Mouse (Mus musculus) stomach, embryonic 14.5 days (tissue): Measurements from ENCODE around the gene Mta2. TPM values are rescaled to one million over a fixed set of nuclear protein-coding genes. Genes with fewer than 3 reads are reported as not detected.

ENCODE experiments used
- ATAC-seq: fragments of 200-750 bp; cut with Nextera tagmentation; 2 replicates; pipeline ENCODE4 v1.8.0; 2017; ENCODE audit warnings: low read depth, moderate TSS enrichment; ENCODE audit not compliant: insufficient number of reproducible peaks, insufficient read depth, low FRiP score
- H3K27ac ChIP-seq: fragments of 300-500 bp; sonication (generic); 2 replicates; pipeline ENCODE4 v1.5.1; 2014; ENCODE audit warnings: mild to moderate bottlenecking, low read length, moderate library complexity, mixed read lengths
- H3K27me3 ChIP-seq: fragments of 300-500 bp; sonication (generic); 2 replicates; pipeline ENCODE4 v1.6.1; 2014; ENCODE audit warnings: low read length, control low read depth, mixed read lengths; ENCODE audit not compliant: control insufficient read depth, insufficient read depth
- H3K36me3 ChIP-seq: fragments of 300-500 bp; sonication (generic); 2 replicates; pipeline ENCODE4 v1.6.1; 2014; ENCODE audit warnings: mild to moderate bottlenecking, control low read depth, low read length, moderate library complexity, mixed read lengths; ENCODE audit not compliant: control insufficient read depth, insufficient read depth
- H3K4me1 ChIP-seq: fragments of 300-500 bp; sonication (generic); 2 replicates; pipeline ENCODE4 v1.6.1; 2014; ENCODE audit warnings: low read length, control low read depth, mixed read lengths; ENCODE audit not compliant: control insufficient read depth, insufficient read depth
- H3K4me2 ChIP-seq: fragments of 300-500 bp; sonication (generic); replicated peaks from 2 replicates; pipeline ENCODE4 v1.6.1; 2014; ENCODE audit warnings: low read depth, low read length, control low read depth
- H3K4me3 ChIP-seq: fragments of 300-500 bp; sonication (generic); 2 replicates; pipeline ENCODE4 v1.5.1; 2014; ENCODE audit warnings: low read depth, low read length, control low read depth
- H3K9ac ChIP-seq: fragments of 300-500 bp; sonication (generic); replicated peaks from 2 replicates; pipeline ENCODE4 v1.6.1; 2014; ENCODE audit warnings: low read depth, mild to moderate bottlenecking, control low read depth, low read length, moderate library complexity, mixed read lengths
- H3K9me3 ChIP-seq: fragments of 300-500 bp; sonication (generic); 2 replicates; pipeline ENCODE4 v1.6.1; 2016; ENCODE audit warnings: low read depth, low read length, control low read depth; ENCODE audit not compliant: control insufficient read depth
- WGBS: fragments of 180-500 bp; shearing (Covaris S2); extraction: QIAGEN DNeasy Blood & Tissue Kit; methylation state at CpG from one replicate; pipeline ENCODE4 v1.1.7; 2014; 5-methylcytosine and 5-hydroxymethylcytosine counted together
- polyA plus RNA-seq: library from polyadenylated mRNA; unstranded; fragments of >200 nt; fragmentation: Nextera tagmentation; extraction: Ambion mirVana; gene quantifications from 2 replicates; pipeline ENCODE4 v1.2.1, GENCODE M21; 2014

Gene Mta2
- polyA plus RNA-seq, 1 experiment from 2014 or later: 41.5 TPM

DNA sequence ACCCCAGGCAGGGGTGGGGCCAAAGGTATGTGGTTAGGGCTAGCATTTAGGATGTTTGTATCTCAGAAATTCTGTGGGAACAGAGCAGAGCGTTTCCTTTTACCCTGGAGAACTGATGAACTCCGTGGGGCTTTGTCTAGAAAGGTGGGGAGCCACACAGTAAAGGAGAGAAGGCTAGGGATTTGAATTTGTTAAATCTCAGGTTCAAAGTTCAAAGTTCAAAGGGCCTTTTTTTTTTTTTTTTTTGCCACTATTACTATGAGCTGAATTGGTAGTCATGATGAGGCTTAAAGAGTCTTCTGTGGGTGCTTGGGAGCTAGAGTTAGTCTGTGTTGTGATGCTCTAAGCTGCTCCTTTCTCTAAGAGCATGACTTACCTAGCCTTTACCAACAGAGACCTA, 4.9 kb upstream of the Mta2 start:
- no peak for ATAC-seq
- Histone ChIP-seq H3K36me3 (peaks cover 47% of the 10 kb centered on the region), H3K27me3 (no peaks in the 10 kb centered on the region), H3K9me3 (no peaks in the 10 kb centered on the region), H3K4me2 (no peak overlapping the region), H3K4me1 (no peaks in the 10 kb centered on the region; the same call in 1 of the 2 replicates), H3K4me3 (no peak overlapping the region), H3K27ac (no peak overlapping the region), H3K9ac (no peak overlapping the region)
- WGBS: 85% methylated on average over 2 of the region's 2 CpGs

DNA sequence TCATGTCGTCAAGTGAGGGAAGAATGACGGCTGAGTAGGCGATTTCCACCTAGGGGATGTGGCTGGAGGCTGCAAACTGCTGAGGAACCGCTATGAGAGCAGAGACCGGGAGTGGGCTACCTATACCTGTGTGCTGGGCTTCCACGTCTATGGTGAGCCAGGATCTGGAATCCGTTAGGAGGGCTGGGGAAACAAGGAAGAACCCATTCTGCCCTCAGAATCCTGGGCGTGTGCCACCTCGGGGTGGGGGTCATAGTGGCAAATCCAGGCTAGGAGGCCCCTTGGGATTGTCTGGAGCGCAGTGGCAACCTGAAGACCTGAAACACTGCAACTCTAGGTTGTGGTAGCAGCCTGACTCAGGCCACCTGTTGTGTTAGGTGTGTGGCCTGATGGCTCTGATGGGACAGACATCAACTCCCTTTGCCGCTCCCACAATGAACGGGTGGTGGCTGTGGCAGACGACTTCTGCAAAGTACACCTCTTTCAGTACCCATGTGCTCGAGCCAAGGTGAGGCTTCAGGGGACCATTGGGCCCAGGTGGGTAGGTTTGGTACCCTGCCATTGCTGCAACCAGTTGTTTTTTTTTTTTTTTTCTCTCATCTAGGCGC, 1.0 kb upstream of the Mta2 start:
- WGBS: 80% methylated on average over 15 of the region's 15 CpGs
- H3K36me3 ChIP-seq: peaks cover 39% of the 10 kb centered on the region

DNA sequence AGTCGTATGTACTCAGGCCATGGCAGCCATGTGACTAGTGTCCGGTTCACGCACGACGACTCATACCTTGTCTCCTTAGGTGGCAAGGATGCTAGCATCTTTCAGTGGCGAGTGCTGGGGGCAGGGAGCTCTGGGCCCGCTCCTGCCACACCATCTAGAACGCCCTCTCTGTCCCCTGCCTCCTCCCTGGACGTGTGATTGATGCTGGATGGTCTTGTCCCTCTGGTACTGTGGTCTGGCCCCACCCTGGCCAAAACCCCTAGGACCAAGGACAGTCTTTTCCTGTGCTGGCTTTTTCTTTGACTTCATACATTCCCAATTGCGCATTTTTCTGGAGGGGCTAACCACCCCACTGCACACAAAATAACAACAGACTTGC, 550 bp upstream of the Mta2 start:
- peak overlapping the region; percentile 98 for H3K9ac ChIP-seq
- peaks cover 24% of the 10 kb centered on the region for H3K4me1 ChIP-seq
- H3K36me3 ChIP-seq: peaks cover 40% of the 10 kb centered on the region
- no peaks in the 10 kb centered on the region for H3K9me3 ChIP-seq
- H3K4me2 ChIP-seq: peak overlapping the region; percentile 64
- peak overlapping the region; percentile 98 for H3K4me3 ChIP-seq
- peak; percentile 10; the same call in 1 of the 2 replicates for ATAC-seq
- WGBS: 32% methylated on average over 10 of the region's 10 CpGs
- peak overlapping the region; percentile 17; the same call in 1 of the 2 replicates for H3K27ac ChIP-seq
- no peaks in the 10 kb centered on the region for H3K27me3 ChIP-seq

More for the DNA sequence above, 1.0 kb upstream of the Mta2 start:
- Histone ChIP-seq H3K4me3 (0 out of 2 replicates have a peak overlapping the region, but pooled peaks have one; percentile 98), H3K27ac (peak overlapping the region; percentile 17; the same call in 1 of the 2 replicates), H3K4me1 (peaks cover 24% of the 10 kb centered on the region), H3K9me3 (no peaks in the 10 kb centered on the region), H3K9ac (peak overlapping the region; percentile 98; the same call in 1 of the 2 replicates), H3K27me3 (no peaks in the 10 kb centered on the region), H3K4me2 (peak overlapping the region; percentile 64)
- no peak for ATAC-seq

DNA sequence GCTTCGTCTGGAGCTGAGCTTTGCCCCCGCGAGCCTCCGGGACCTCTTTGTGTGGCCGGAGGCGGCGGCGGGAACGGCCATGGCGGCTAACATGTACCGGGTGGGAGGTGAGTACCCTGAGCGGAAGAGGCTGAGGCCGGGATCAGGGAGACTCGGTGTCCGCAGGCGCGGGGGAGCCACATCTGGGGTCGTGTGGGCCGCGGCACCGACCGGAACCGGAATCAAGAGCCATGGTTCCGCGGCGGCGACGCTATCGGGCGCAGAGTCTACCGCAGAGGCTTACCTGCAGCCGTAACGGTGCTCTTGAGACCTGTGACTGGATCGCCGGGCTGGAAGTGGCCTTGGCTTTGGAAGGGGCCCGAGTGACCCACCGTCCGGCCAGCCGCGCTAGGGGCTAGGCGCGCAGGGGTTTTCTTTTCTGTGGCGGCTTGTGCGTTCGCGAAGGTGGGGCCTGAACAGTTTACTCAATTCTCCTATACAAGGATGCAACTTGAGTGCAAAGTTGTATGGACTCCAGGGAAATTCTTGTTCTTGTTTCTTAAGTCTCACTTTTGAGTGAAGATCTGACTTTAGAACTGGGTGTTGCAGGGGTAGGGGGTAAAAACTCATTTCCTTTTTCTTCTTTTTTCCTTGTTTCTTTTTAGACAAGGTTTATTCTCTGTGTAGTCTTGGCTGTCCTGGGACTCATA, 745 bp downstream of the Mta2 start:
- H3K27ac ChIP-seq: peak overlapping the region; percentile 99
- no peaks in the 10 kb centered on the region for H3K9me3 ChIP-seq
- under 1% methylated on average over 46 of the region's 46 CpGs for WGBS
- H3K27me3 ChIP-seq: no peaks in the 10 kb centered on the region
- peak overlapping the region; percentile 98 for H3K4me3 ChIP-seq
- H3K4me1 ChIP-seq: peaks cover 24% of the 10 kb centered on the region
- H3K4me2 ChIP-seq: peak overlapping the region; percentile 64
- ATAC-seq: peak; percentile 47
- peaks cover 44% of the 10 kb centered on the region for H3K36me3 ChIP-seq
- peak overlapping the region; percentile 98 for H3K9ac ChIP-seq

DNA sequence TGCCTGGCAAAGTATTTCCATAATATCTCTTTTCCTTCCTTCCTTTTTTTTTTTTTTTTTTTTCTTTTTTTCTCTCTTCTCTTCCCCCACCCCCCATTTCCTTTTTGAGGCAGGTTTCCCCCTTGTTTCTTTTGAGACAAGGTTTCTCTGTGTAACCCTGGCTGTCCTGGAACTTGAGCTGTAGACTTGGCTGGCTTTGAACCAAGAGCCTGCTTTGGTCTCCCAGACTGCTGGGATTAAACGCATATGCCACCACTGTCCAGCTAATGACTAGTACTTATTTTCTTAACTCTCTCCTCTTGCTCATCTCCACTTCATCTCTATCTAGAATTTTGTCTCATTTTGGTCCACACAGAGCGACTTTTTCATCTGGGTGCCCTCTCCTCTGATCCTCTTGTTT, 1.4 kb downstream of the Mta2 start:
- Histone ChIP-seq H3K4me1 (peaks cover 24% of the 10 kb centered on the region), H3K4me3 (peak overlapping the region; percentile 98), H3K27ac (peak overlapping the region; percentile 99), H3K27me3 (no peaks in the 10 kb centered on the region), H3K36me3 (peaks cover 46% of the 10 kb centered on the region), H3K9ac (peak overlapping the region; percentile 98), H3K9me3 (no peaks in the 10 kb centered on the region), H3K4me2 (peak overlapping the region; percentile 64)
- no peak for ATAC-seq
- 66% methylated on average over 2 of the region's 2 CpGs for WGBS

DNA sequence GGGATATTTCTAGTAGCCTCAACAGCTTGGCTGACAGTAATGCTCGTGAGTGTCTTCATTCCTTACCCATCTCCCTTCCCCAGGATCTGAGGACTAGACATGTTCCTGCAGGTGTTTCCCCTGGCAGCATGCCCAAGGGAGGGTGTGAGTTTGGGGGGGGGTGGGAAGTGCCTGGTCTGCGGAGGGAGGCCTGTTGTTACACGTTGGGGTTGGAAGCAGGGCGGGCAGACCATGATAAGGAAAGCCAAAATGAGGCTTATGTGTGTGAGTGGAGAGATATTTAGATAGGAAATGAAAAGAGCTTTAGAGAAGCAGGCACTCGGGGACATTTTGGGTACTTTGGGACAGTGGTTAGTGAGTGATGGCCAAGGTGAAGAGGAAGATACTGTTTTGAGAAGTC, 2.4 kb downstream of the Mta2 start:
- H3K9me3 ChIP-seq: no peaks in the 10 kb centered on the region
- H3K27me3 ChIP-seq: no peaks in the 10 kb centered on the region
- peak overlapping the region; percentile 17; the same call in 1 of the 2 replicates for H3K4me3 ChIP-seq
- ATAC-seq: no peak
- H3K36me3 ChIP-seq: peaks cover 50% of the 10 kb centered on the region
- H3K4me2 ChIP-seq: peak overlapping the region; percentile 64
- H3K9ac ChIP-seq: no peak overlapping the region
- 37% methylated on average over 5 of the region's 5 CpGs for WGBS
- peaks cover 24% of the 10 kb centered on the region for H3K4me1 ChIP-seq
- peak overlapping the region; percentile 29; the same call in 1 of the 2 replicates for H3K27ac ChIP-seq

DNA sequence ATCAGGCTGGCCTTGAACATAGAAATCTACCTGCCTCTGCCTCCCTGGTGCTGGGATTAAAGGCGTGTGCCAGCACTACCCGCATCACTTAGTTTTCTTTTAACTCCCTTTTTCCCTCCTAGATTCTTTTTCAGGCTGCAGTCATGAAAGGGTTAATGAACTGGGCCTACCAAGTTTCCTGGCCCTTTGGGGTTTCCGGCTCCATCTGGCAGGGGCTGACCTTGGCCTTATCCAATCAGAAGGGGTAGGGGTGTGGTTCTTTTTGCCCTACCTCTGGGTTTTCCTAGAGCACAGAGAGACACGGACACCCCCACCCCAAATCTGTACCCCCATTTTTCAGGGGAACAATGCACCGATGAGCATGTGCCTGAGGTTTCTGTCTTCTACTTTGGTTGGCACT, 3.1 kb downstream of the Mta2 start:
- peaks cover 50% of the 10 kb centered on the region for H3K36me3 ChIP-seq
- H3K4me2 ChIP-seq: peak overlapping the region; percentile 64
- no peak for ATAC-seq
- H3K27me3 ChIP-seq: no peaks in the 10 kb centered on the region
- 0 out of 2 replicates have a peak overlapping the region, but pooled peaks have one; percentile 10 for H3K9ac ChIP-seq
- peaks cover 24% of the 10 kb centered on the region for H3K4me1 ChIP-seq
- no peak overlapping the region for H3K27ac ChIP-seq
- H3K4me3 ChIP-seq: peak overlapping the region; percentile 15; the same call in 1 of the 2 replicates
- 23% methylated on average over 5 of the region's 5 CpGs for WGBS
- H3K9me3 ChIP-seq: no peaks in the 10 kb centered on the region

DNA sequence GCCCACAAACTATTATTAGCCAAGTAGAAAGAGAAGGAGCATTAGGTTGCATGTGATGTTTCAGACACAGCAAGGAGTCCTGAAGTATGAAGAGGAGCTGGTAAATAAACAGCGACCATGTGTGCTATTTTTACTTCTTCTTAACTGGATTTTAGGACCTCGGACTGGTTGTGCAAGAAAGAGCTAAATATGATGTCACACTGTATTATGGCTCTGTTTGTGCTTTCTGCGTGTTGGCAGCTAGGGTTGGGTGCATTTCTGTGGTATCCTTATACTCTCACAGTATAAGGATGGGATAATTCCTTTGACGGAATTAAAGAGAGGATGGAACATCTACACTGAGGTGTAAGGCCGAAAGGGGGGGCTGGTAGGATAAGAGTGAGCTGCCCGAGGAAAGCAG, 3.6 kb downstream of the Mta2 start:
- 0 out of 2 replicates have a peak overlapping the region, but pooled peaks have one; percentile 10 for H3K9ac ChIP-seq
- H3K36me3 ChIP-seq: peaks cover 51% of the 10 kb centered on the region
- 80% methylated on average over 6 of the region's 6 CpGs for WGBS
- peaks cover 24% of the 10 kb centered on the region for H3K4me1 ChIP-seq
- peak overlapping the region; percentile 64 for H3K4me2 ChIP-seq
- no peak overlapping the region for H3K27ac ChIP-seq
- H3K4me3 ChIP-seq: peak overlapping the region; percentile 15; the same call in 1 of the 2 replicates
- H3K9me3 ChIP-seq: no peaks in the 10 kb centered on the region
- H3K27me3 ChIP-seq: no peaks in the 10 kb centered on the region
- ATAC-seq: no peak
